Mouse (Mus musculus): ENCODE measurements around the gene Pcp4l1.

DNA sequence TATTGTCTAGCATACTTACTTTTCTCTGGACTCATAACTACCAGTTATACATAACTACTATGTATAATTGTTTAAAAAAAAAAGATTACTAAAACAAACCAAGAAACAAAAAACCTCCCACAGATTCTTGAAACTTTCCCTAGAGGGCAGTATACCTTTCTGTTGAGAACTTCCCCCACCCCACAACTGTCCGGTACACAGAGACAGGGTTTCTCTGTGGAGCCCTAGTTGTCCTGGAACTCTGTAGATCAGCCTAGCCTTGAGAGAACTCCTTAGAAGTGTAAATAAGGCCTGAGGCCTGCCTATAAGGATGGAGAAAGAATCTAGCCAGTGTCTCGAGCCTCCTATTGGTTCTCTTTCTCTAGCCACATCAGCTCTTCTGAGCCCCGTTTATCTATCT, 31.8 kb downstream of the Pcp4l1 start:
- no peak for TF ChIP-seq CTCF (IDR thresholded peaks at IDR 0.05; ENCODE audit: control insufficient read depth, insufficient read depth, insufficient read length)
- no peak for TF ChIP-seq USF1 (IDR thresholded peaks at IDR 0.05; ENCODE audit: low read depth)
- TF ChIP-seq MYOG (IDR thresholded peaks at IDR 0.05; ENCODE audit: control insufficient read depth, extremely low read depth, insufficient read length) = no peak
- TF ChIP-seq MAX (IDR thresholded peaks at IDR 0.05) = no peak

All from C2C12 (cell line).